Mouse (Mus musculus): ENCODE results near the gene Dohh.

Gene Dohh

GRCm38 (mm10) chr10:81429092-81429491, 44.9 kb downstream of the Dohh start:
- in situ Hi-C loops (cut with MboI, MseI) = loop anchor here (10.0 kb wide), 1 partner anchor 1666 kb away; no protein-coding TSS in a partner anchor

DNA sequence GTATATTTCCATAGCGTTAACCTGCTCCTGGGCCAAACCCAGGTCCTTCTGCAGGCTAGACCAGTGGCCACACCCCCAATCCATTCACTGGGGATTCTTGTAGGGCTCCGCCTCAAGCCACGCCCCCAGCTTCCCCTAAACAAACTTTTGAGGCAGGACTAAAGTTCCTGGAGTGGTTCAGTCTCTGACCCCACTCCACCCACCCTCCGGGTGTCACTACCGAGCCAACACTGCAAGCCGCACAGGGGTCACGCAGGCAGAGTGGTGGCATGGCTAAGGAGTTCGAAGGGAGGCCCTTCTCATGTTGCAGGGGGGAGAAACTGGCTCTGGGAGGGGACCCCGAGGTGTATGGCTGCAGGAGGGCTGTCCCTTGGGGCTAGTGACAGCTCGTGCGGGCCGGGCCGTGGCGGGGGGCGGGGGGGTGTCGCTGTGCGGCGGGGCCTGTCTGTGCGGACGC, 45.4 kb downstream of the Dohh start:
- in situ Hi-C loops (cut with MboI, MseI) = loop anchor here (10.0 kb wide), 1 partner anchor 1665 kb away; no protein-coding TSS in a partner anchor

DNA sequence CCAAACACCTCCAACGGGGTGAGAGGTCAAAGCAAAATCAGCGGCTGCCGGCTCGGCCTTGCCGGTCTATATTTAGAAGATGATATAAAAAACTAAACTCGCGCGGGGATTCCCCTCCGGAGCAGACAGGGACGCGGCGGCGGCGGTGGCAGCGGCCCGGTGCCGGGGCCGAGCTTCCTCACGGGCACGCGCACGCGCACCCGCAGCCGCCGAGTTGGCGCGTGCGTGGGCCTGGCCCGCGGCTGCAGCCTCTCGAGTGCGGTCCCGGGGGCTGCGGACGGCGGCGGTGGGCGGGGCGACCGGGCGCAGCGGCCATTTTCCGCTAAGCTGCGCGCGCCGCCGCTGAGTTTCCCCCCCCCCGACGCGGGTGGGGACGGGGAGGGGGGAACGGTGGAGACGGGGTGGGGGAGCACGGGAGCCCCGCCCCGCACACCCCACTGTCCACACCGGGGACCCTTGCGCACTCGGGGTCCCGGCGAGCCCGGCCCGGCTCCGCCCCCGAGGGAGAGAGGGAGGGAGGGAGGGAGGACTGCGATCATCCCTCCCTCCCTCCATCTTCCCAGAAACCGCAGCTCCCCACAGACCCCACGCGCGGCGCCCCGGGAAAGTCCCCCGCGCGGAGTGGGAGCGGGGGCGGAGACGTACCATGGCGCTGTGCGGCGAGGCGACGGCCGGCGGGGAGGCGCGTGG, 46.1 kb downstream of the Dohh start:
- in situ Hi-C loops (cut with MboI, MseI) = no loop called here

GRCm38 (mm10) chr10:81430831-81431525, 46.8 kb downstream of the Dohh start:
- in situ Hi-C loops (cut with MboI, MseI) = no loop called here

DNA sequence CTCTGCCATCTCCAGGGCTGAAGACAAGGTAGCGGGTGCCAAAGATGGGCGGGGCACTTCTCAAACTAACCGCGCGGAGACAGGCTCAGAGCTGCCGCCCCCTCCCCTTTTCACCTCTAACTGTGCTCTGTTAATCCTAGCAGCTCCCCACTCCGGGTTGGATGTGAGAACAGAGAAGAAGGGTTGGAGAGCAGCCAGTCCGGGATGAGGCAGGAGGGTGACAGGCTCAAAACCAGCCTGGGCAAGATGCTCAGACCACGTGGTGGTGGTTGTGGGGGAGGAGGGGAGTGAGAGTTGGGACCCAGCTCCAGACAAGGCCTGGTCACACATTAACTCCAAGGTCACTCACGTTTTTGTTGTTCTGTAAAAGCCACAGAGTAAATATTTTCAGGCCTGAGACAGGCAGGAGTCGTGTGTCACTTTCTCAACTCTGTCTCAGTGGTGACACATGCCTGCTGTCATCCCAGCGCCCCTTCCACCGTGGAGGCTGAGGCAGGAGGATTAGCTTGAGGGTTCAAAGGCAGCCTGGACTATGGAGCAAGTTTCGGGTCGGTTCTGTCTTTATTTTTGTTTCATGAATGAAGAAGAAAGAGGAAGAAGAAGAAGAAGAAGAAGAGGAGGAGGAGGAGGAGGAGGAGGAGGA, 47.4 kb downstream of the Dohh start:
- in situ Hi-C loops (cut with MboI, MseI) = no loop called here

- in situ Hi-C loops (cut with MboI, MseI) = no loop called here
Observed at GRCm38 (mm10) chr10:81432169-81432867, 48.1 kb downstream of the Dohh start.

- in situ Hi-C loops (cut with MboI, MseI) = no loop called here
Observed at GRCm38 (mm10) chr10:81432868-81433262, 48.6 kb downstream of the Dohh start.

DNA sequence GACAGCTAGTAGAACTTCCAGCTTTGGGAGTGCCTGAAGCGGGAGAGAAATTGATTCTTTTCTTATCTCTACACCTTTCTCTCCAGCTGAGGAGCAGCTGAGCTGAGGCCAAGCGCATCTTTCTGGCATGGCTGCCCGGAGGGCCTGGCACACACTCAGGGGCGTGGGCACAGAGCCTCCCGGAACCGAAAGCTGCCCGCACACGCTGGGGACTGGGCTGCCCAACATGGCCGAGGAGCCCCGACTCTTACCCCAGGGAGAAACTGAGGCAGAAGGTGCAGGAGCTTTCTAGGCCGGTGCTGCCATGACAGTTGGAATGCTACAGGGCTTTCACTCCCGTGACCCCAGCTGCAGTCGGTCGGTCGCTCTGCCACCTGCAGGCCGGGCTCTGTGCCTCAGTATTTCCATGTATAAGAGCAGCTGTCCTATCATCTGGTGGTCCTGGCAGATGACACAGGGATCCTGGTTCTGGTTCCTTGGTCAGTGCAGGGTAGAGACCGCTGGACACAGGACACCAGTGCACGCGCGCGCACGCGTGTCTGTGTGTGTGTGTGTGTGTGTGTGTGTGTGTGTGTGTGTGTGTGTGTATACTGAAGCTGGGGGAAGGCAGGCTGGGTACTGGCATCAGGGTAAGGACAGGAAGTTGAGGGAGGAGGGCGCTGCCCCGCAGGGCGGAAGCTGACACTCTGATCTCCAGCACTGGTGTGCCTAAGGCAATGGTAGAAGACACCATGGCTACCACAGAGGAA, 49.5 kb downstream of the Dohh start:
- in situ Hi-C loops (cut with MboI, MseI) = no loop called here

- in situ Hi-C loops (cut with MboI, MseI) = no loop called here
Observed at GRCm38 (mm10) chr10:81434361-81435263, 50.4 kb downstream of the Dohh start.

- in situ Hi-C loops (cut with MboI, MseI) = no loop called here
Observed at GRCm38 (mm10) chr10:81435436-81435835, 51.2 kb downstream of the Dohh start.

Measured in regulatory T cell (primary cell).